Mouse (Mus musculus) liver, embryonic 16.5 days (tissue): ENCODE data around the gene Gm26602. TPM values are rescaled to one million over a fixed set of nuclear protein-coding genes. Genes with fewer than 3 reads are reported as not detected.
A peak's percentile ranks its signal among the peaks of the same experiment; 100 is the strongest.

Source experiments
- ATAC-seq: fragments of 200-750 bp; cut with Nextera tagmentation; 2 replicates; pipeline ENCODE4 v1.8.0; 2017; ENCODE audit warnings: low read depth, mild to moderate bottlenecking, moderate number of reproducible peaks, moderate library complexity
- H3K27ac ChIP-seq: fragments of 300-500 bp; sonication (generic); 2 replicates; pipeline ENCODE4 v1.5.1; 2014; ENCODE audit warnings: mild to moderate bottlenecking, low read length
- H3K27me3 ChIP-seq: fragments of 300-500 bp; sonication (generic); 2 replicates; pipeline ENCODE4 v1.6.1; 2014; ENCODE audit warnings: low read depth, low read length, mixed read lengths; ENCODE audit not compliant: control insufficient read depth, insufficient read depth
- H3K36me3 ChIP-seq: fragments of 300-500 bp; sonication (generic); 2 replicates; pipeline ENCODE4 v1.6.1; 2014; ENCODE audit warnings: mild to moderate bottlenecking; ENCODE audit not compliant: control insufficient read depth, insufficient read depth
- H3K4me1 ChIP-seq: fragments of 300-500 bp; sonication (generic); 2 replicates; pipeline ENCODE4 v1.6.1; 2014; ENCODE audit warnings: low read depth, low read length, mixed read lengths; ENCODE audit not compliant: control insufficient read depth
- H3K4me2 ChIP-seq: fragments of 300-500 bp; sonication (generic); 2 replicates; pipeline ENCODE4 v1.6.1; 2014; ENCODE audit warnings: low read depth, low read length, mixed read lengths
- H3K4me3 ChIP-seq: fragments of 300-500 bp; sonication (generic); 2 replicates; pipeline ENCODE4 v1.5.1; 2014; ENCODE audit warnings: low read depth, mild to moderate bottlenecking, low read length
- H3K9ac ChIP-seq: fragments of 300-500 bp; sonication (generic); 2 replicates; pipeline ENCODE4 v1.6.1; 2014; ENCODE audit warnings: low read depth, low read length
- H3K9me3 ChIP-seq: fragments of 300-500 bp; sonication (generic); replicated peaks from 2 replicates; pipeline ENCODE4 v1.6.1; 2016; ENCODE audit warnings: low read length; ENCODE audit not compliant: control insufficient read depth
- WGBS: fragments of 180-500 bp; shearing (Covaris S2); extraction: QIAGEN DNeasy Blood & Tissue Kit; methylation state at CpG from one replicate; pipeline ENCODE4 v1.1.7; 2014; ENCODE audit not compliant: insufficient replicate concordance; 5-methylcytosine and 5-hydroxymethylcytosine counted together
- polyA plus RNA-seq: library from polyadenylated mRNA; unstranded; fragments of >200 nt; fragmentation: Nextera tagmentation; extraction: Ambion mirVana; gene quantifications from 2 replicates; pipeline ENCODE4 v1.2.1, GENCODE M21; 2015

Gene Gm26602
- polyA plus RNA-seq, 1 experiment from 2014 or later: not detected

DNA sequence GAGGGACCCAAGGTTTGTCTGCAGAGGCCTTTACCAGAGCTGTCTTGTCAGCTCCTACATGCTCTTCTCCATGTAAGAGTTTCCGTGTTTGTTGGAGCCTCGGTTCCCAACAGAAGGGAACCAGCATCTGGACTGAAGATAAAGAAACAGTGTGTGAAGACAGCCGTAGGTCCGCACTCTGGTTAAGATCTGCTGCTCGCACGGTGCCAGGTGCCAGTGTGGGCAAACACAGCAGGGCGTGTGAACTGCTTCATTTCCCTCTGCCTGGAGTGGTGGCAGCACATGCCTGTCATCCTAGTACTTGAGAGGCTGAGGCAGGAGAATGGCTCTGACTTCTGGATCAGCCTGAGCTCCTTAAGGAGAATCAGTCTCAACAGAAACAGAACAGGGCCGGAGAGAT is 38.8 kb upstream of the Gm26602 start:
- peaks cover 4% of the 10 kb centered on the region for H3K4me1 ChIP-seq
- no peak for ATAC-seq
- H3K4me2 ChIP-seq: no peak overlapping the region
- no peak overlapping the region for H3K27ac ChIP-seq
- peaks cover 23% of the 10 kb centered on the region for H3K27me3 ChIP-seq
- no peak overlapping the region for H3K4me3 ChIP-seq
- 71% methylated on average over 8 of the region's 8 CpGs for WGBS
- H3K9me3 ChIP-seq: no peaks in the 10 kb centered on the region
- no peaks in the 10 kb centered on the region for H3K36me3 ChIP-seq
- no peak overlapping the region for H3K9ac ChIP-seq

DNA sequence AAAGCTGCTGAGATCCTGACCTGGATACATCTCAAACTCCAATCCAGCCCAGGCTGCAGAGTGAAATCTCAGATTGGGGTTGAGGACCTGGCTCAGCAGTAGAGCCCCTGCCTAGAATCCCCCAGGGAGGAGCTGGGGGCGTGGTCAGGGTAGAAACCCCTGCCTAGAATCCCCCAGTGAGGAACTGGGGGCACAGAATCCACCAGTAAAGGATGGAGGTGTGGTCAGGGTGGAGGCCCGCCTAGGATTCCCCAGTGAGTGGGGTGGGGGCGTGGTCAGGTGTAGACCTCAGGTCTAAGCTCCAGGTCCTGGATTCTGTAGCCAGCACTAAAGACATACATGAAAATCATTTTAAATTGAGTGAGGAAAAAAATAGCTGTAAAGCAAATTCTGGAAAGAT is 37.8 kb upstream of the Gm26602 start:
- H3K4me2 ChIP-seq: no peak overlapping the region
- no peak overlapping the region for H3K4me3 ChIP-seq
- ATAC-seq: no peak
- H3K9ac ChIP-seq: no peak overlapping the region
- no peaks in the 10 kb centered on the region for H3K9me3 ChIP-seq
- H3K4me1 ChIP-seq: peaks cover 13% of the 10 kb centered on the region
- 46% methylated on average over 3 of the region's 3 CpGs for WGBS
- H3K27ac ChIP-seq: no peak overlapping the region
- H3K27me3 ChIP-seq: peaks cover 23% of the 10 kb centered on the region
- no peaks in the 10 kb centered on the region for H3K36me3 ChIP-seq

DNA sequence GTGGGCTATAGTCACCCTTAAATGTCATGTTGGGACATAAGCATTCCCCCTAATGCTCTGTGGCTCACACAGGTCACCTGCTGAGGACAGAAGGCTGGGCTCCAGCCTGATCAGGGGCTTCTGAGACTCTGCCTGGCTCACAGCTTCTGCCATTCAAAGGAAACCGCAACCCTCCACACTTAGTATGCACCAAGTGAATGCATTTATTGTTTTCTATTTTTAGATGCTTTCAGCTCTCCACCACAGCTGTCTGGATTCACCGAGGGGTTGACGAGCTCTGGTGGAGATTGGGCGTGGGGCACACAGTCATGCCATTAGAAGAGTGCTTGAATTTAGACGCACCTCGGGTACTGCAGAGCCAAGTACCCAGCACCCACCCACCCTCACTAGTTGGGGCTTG is 37.3 kb upstream of the Gm26602 start:
- H3K4me1 ChIP-seq: peaks cover 16% of the 10 kb centered on the region
- WGBS: 14% methylated on average over 6 of the region's 6 CpGs
- peaks cover 23% of the 10 kb centered on the region for H3K27me3 ChIP-seq
- H3K27ac ChIP-seq: no peak overlapping the region
- H3K4me3 ChIP-seq: no peak overlapping the region; the same call in 1 of the 2 replicates
- no peak overlapping the region for H3K9ac ChIP-seq
- no peak for ATAC-seq
- no peaks in the 10 kb centered on the region for H3K36me3 ChIP-seq
- no peaks in the 10 kb centered on the region for H3K9me3 ChIP-seq
- H3K4me2 ChIP-seq: no peak overlapping the region

DNA sequence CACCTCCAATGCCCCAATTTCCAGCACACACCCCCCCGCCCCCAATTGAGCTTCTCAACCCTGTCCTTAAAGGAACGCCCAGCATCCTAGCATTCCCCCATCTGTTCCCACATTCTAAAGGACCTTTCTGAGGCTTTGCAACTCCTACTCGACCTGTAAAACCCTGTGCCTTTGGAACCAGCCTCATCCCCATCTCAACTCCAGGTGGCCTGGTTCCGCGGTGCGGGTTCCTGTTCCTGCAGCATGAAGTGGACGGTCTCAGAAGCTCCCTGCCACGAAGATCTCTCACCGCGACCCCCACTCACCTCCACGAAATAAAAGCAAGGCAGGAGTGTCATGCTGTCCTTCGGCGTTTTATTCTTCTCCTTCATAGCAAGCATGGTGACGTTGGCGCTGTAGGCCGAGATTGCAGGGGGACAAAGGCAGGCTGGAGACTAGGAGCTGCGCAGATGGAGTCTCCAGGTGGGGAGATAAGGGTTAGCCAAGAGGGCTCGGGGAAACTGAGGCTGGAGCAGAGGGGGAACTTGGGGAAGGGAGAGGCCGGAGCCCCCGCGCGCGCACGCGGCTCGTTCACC is 36.9 kb upstream of the Gm26602 start:
- H3K9ac ChIP-seq: peak overlapping the region; percentile 47
- no peak for ATAC-seq
- H3K27ac ChIP-seq: no peak overlapping the region
- peaks cover 23% of the 10 kb centered on the region for H3K27me3 ChIP-seq
- H3K4me1 ChIP-seq: peaks cover 18% of the 10 kb centered on the region
- H3K9me3 ChIP-seq: no peaks in the 10 kb centered on the region
- H3K4me2 ChIP-seq: peak overlapping the region; percentile 75
- H3K36me3 ChIP-seq: no peaks in the 10 kb centered on the region
- 2% methylated on average over 26 of the region's 26 CpGs for WGBS
- peak overlapping the region; percentile 60 for H3K4me3 ChIP-seq

DNA sequence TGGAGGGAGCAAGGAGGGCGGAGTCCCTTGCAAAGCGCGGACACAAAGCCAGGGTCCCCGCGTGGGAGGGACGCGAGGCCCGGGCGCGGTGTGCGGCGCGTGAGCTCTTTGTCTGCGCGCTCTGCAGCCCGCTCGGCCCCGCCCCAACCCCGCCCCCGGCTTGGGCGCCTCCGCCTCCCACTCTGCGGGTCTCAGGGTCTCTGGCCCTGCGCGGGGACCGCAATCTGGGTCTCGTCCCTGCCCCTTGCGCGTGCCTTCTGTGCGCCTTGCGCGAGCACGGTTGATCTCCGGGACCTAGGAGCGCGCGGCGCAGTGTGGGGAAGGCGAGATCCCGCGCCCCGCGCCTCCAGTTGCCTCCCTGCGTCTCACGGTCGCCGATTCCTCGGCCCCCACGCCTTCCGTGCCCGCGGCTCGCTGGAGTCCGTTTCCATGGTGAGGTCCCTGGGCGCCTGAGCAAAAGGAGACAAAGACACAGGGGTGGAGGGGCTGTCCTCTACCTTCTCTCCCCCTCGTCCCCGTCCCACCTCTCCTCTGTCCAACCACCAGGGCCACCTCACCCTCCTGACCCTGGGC is 36.3 kb upstream of the Gm26602 start, which contains the start of the genes Prtn3 and Plppr3:
TSS of gene Prtn3 (plus strand) at position 187 of the 573 bp plus-strand sequence.
TSS of gene Plppr3 (minus strand) at position 345 of the 573 bp plus-strand sequence.
- 1% methylated on average over 53 of the region's 57 CpGs for WGBS
- Histone ChIP-seq H3K9ac (peak within 1 kb of the TSS; percentile 47), H3K36me3 (no peaks in the 10 kb centered on the region), H3K4me1 (peaks cover 21% of the 10 kb centered on the region), H3K9me3 (no peaks in the 10 kb centered on the region), H3K4me2 (peak within 1 kb of the TSS; percentile 75), H3K27me3 (peaks cover 23% of the 10 kb centered on the region), H3K27ac (no peak within 1 kb of the TSS), H3K4me3 (peak within 1 kb of the TSS; percentile 60)
- ATAC-seq: no peak

DNA sequence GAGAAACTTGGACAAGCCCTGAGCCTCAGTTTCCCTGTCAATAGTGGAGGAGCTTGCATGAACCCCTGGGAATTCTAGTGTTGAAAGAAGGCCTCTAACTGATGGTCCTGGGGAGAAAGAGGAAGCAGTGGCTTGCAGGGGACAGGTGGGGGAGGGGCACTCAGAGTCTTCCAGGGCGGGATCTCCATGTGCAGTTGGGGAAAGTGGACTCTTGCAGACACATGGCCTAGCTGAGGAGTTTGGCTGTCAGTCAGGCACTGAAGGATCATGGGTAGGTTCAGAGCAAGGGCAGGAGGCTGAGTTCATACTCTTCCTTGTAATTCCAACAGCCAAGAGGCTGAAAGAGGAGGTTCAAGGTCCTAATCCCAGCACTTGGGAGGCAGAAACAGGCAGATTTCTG is 33.5 kb upstream of the Gm26602 start:
- H3K27me3 ChIP-seq: peaks cover 23% of the 10 kb centered on the region
- H3K9me3 ChIP-seq: no peaks in the 10 kb centered on the region
- ATAC-seq: no peak
- 11% methylated on average over 1 of the region's 1 CpGs for WGBS
- H3K4me3 ChIP-seq: no peak overlapping the region
- peaks cover 44% of the 10 kb centered on the region for H3K4me1 ChIP-seq
- H3K27ac ChIP-seq: peak overlapping the region; percentile 49; the same call in 1 of the 2 replicates
- peak overlapping the region; percentile 42; the same call in 1 of the 2 replicates for H3K4me2 ChIP-seq
- H3K36me3 ChIP-seq: no peaks in the 10 kb centered on the region
- no peak overlapping the region for H3K9ac ChIP-seq

DNA sequence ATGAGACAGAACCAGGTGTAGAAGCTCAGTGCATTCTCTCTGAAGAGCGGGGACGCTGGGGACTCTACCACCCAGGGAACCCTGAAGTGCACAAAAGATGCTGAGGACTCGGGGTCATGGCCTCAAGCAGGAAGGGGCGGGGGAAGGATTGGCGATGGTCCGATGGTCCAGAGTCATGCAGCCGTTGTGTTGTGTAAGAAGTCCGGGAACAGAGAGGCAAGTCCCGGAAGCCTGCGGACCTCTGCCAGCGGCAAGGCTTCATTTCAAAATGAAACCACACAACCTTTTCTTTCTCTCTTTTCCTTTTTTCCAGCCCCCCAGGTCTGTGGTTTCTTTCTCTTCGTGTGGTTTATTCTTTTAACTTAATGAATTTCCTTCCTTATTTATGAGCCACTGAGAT is 32.9 kb upstream of the Gm26602 start:
- peaks cover 28% of the 10 kb centered on the region for H3K27me3 ChIP-seq
- no peaks in the 10 kb centered on the region for H3K9me3 ChIP-seq
- 0 out of 2 replicates have a peak overlapping the region, but pooled peaks have one; percentile 4 for H3K4me3 ChIP-seq
- peak overlapping the region; percentile 49 for H3K27ac ChIP-seq
- no peak overlapping the region for H3K9ac ChIP-seq
- WGBS: 10% methylated on average over 12 of the region's 12 CpGs
- ATAC-seq: peak; percentile 27
- H3K4me1 ChIP-seq: peaks cover 46% of the 10 kb centered on the region
- no peaks in the 10 kb centered on the region for H3K36me3 ChIP-seq
- peak overlapping the region; percentile 42 for H3K4me2 ChIP-seq

DNA sequence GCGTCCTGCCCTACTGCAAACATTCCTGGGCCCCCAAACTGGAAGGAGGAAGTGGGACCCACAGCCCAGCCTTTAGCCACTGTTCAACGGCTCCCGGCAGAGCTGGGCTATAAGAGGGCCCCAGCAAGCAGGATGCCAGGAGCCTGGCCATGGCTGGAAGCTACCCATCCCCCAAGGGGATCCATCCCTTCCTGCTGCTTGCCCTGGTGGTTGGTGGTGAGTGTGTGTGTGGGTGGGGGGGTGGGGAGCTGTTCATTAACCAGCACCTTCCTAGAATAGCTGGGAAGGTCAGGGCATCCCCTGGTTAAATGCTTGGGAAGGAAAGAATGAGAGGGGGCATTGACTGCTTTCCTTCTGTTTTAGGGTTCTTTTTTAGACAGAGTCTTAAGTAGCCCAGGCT is 31.1 kb upstream of the Gm26602 start:
- no peak overlapping the region for H3K27ac ChIP-seq
- no peaks in the 10 kb centered on the region for H3K9me3 ChIP-seq
- 0 out of 2 replicates have a peak overlapping the region, but pooled peaks have one; percentile 0 for H3K4me3 ChIP-seq
- peaks cover 12% of the 10 kb centered on the region for H3K27me3 ChIP-seq
- H3K36me3 ChIP-seq: no peaks in the 10 kb centered on the region
- peak; percentile 53 for ATAC-seq
- H3K4me1 ChIP-seq: peaks cover 44% of the 10 kb centered on the region
- H3K9ac ChIP-seq: no peak overlapping the region
- H3K4me2 ChIP-seq: peak overlapping the region; percentile 35; the same call in 1 of the 2 replicates
- 17% methylated on average over 3 of the region's 3 CpGs for WGBS

DNA sequence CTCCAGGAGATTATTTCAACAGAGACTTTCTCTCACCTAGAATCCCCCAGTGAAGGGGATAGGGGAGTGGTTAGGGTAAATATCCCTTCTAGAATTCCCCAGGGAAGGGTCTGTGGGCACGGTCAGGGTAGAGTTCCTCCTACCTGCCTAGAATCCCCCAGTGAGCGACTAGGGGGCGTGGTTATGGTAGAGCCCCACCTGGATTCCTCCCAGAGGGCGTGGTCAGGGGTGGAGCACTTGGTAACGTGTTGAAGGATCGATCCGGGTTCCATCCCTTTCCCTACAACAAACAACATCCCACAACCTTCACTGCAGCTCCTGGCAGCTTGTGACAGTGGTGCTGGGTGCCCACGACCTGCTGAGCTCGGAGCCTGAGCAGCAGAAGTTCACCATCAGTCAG is 29.9 kb upstream of the Gm26602 start:
- peaks cover 44% of the 10 kb centered on the region for H3K4me1 ChIP-seq
- H3K36me3 ChIP-seq: no peaks in the 10 kb centered on the region
- H3K27me3 ChIP-seq: peaks cover 7% of the 10 kb centered on the region
- no peaks in the 10 kb centered on the region for H3K9me3 ChIP-seq
- peak overlapping the region; percentile 37 for H3K4me2 ChIP-seq
- no peak overlapping the region for H3K9ac ChIP-seq
- no peak overlapping the region for H3K27ac ChIP-seq
- H3K4me3 ChIP-seq: peak overlapping the region; percentile 35
- 8% methylated on average over 9 of the region's 9 CpGs for WGBS
- peak; percentile 30; the same call in 1 of the 2 replicates for ATAC-seq
